Mouse (Mus musculus) intestine, embryonic 16.5 days (tissue): Measurements from ENCODE around the gene Tmem108. TPM values are rescaled to one million over a fixed set of nuclear protein-coding genes. Genes with fewer than 3 reads are reported as not detected.

ENCODE experiments used
- ATAC-seq: fragments of 200-750 bp; cut with Nextera tagmentation; 2 replicates; pipeline ENCODE4 v1.8.0; 2017; ENCODE audit warnings: moderate TSS enrichment, moderate library complexity
- H3K27ac ChIP-seq: fragments of 300-500 bp; sonication (generic); 2 replicates; pipeline ENCODE4 v1.5.1; 2014; ENCODE audit warnings: mild to moderate bottlenecking, low read length
- H3K27me3 ChIP-seq: fragments of 300-500 bp; sonication (generic); replicated peaks from 2 replicates; pipeline ENCODE4 v1.6.1; 2014; ENCODE audit warnings: low read length, control low read depth, mixed read lengths; ENCODE audit not compliant: control insufficient read depth, insufficient read depth
- H3K36me3 ChIP-seq: fragments of 300-500 bp; sonication (generic); 2 replicates; pipeline ENCODE4 v1.6.1; 2014; ENCODE audit warnings: low read length, control low read depth; ENCODE audit not compliant: control insufficient read depth, insufficient read depth
- H3K4me1 ChIP-seq: fragments of 300-500 bp; sonication (generic); 2 replicates; pipeline ENCODE4 v1.6.1; 2014; ENCODE audit warnings: low read length, control low read depth, mixed read lengths; ENCODE audit not compliant: control insufficient read depth, insufficient read depth
- H3K4me2 ChIP-seq: fragments of 300-500 bp; sonication (generic); 2 replicates; pipeline ENCODE4 v1.6.1; 2014; ENCODE audit warnings: low read depth, low read length, control low read depth
- H3K4me3 ChIP-seq: fragments of 300-500 bp; sonication (generic); 2 replicates; pipeline ENCODE4 v1.5.1; 2014; ENCODE audit warnings: mild to moderate bottlenecking, low read length
- H3K9ac ChIP-seq: fragments of 300-500 bp; sonication (generic); 2 replicates; pipeline ENCODE4 v1.6.1; 2014; ENCODE audit warnings: low read depth, low read length
- H3K9me3 ChIP-seq: fragments of 300-500 bp; sonication (generic); 2 replicates; pipeline ENCODE4 v1.6.1; 2016; ENCODE audit warnings: low read length, control low read depth; ENCODE audit not compliant: control insufficient read depth
- WGBS: fragments of 180-500 bp; shearing (Covaris S2); extraction: QIAGEN DNeasy Blood & Tissue Kit; methylation state at CpG from one replicate; pipeline ENCODE4 v1.1.7; 2014; 5-methylcytosine and 5-hydroxymethylcytosine counted together
- polyA plus RNA-seq: library from polyadenylated mRNA; unstranded; fragments of >200 nt; fragmentation: Nextera tagmentation; extraction: Ambion mirVana; gene quantifications from 2 replicates; pipeline ENCODE4 v1.2.1, GENCODE M21; 2015

Gene Tmem108
- polyA plus RNA-seq, 1 experiment from 2014 or later = 7.2 TPM

DNA sequence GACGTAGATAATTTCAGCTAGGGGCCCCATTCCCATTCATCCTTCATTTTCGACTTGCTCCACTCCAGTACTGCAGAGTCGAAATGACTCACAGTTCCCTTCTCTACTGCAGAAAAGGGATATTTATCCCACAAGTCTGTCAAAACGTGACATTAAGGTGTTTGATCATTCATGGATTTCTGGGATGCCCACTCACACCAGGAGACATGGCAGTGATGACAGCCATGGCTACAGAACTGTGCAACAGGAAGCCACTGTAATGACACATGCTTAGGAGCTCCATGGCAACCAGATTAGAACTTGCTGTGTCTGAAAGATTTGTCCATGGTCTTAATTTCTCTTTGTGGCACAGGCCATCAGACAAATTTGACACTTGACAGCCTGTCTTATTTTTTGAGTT is 168.6 kb downstream of the Tmem108 start:
- Histone ChIP-seq H3K4me2 (no peak overlapping the region), H3K4me3 (no peak overlapping the region), H3K4me1 (no peaks in the 10 kb centered on the region), H3K27me3 (no peaks in the 10 kb centered on the region), H3K36me3 (no peaks in the 10 kb centered on the region), H3K27ac (no peak overlapping the region), H3K9ac (no peak overlapping the region), H3K9me3 (no peaks in the 10 kb centered on the region)
- WGBS = 72% methylated on average over 4 of the region's 4 CpGs
- no peak for ATAC-seq

DNA sequence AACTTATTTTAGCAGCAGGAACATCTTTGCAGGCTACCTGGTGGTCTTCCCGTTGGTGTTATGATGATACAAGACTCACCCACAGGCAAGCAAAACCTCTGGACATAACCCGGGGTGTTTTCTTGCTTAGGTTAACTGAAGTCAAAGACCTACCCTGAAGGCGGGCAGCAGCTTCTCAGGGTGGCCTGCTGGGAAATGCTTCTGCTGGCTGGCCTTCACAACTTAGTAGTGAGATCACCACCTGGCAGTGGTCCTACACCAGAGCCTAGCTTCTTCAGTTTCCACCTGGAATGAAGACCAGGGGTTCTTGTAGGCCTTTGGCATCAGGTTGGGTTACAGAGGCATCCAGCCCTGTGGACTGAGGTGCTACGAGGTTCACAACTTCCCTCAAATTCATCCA is 169.7 kb downstream of the Tmem108 start:
- ATAC-seq = no peak

DNA sequence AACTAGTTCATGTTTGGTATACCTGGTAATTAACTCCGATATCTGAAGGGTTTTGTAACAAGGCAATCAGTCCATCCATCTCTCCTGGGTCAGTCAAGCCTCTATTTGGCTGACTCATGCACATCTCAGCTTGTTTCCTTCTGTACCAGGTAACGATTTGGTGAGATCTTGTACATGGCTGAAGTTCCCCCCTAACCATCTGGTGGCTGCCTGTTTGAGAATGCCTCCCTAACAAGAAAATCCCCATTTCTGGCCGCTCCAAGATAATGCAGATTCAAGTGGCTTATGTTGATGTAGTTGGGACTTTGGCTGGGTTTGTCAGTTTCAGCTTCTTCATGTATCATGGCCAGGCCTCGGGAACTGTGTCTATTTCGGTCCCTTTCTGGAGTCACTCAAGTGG is 170.8 kb downstream of the Tmem108 start:
- ATAC-seq = no peak
- Histone ChIP-seq H3K27ac (no peak overlapping the region), H3K27me3 (no peaks in the 10 kb centered on the region), H3K9me3 (no peaks in the 10 kb centered on the region), H3K9ac (no peak overlapping the region), H3K4me3 (no peak overlapping the region), H3K4me2 (no peak overlapping the region), H3K36me3 (no peaks in the 10 kb centered on the region), H3K4me1 (no peaks in the 10 kb centered on the region)
- WGBS = 87% methylated on average over 5 of the region's 5 CpGs

More for the DNA sequence above, 169.7 kb downstream of the Tmem108 start:
- H3K27ac ChIP-seq = no peak overlapping the region
- 87% methylated on average over 4 of the region's 4 CpGs for WGBS
- no peak overlapping the region for H3K9ac ChIP-seq
- no peaks in the 10 kb centered on the region for H3K27me3 ChIP-seq
- no peak overlapping the region for H3K4me2 ChIP-seq
- H3K4me3 ChIP-seq = no peak overlapping the region
- H3K36me3 ChIP-seq = no peaks in the 10 kb centered on the region
- H3K9me3 ChIP-seq = no peaks in the 10 kb centered on the region
- no peaks in the 10 kb centered on the region for H3K4me1 ChIP-seq

DNA sequence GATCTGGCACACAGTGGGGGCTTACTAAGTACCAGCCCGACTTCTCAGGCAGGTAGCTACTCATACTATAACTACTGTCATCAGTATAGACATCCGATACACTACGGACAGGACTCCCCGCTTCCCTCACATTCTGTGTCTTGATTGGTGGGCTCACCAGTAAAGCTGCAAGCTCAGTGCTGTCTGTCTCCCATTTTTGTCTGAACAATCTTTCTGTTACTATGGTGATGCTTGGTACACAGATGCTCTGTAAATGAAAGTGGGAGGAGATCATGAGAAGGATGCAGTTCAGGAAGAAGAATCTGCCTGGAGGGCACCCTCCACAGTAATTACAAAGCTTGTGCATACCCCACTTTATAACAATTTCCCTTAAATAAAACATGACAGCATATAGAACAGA is 176.8 kb downstream of the Tmem108 start:
- H3K4me2 ChIP-seq = no peak overlapping the region
- H3K36me3 ChIP-seq = no peaks in the 10 kb centered on the region
- H3K27me3 ChIP-seq = no peaks in the 10 kb centered on the region
- H3K9ac ChIP-seq = no peak overlapping the region
- H3K4me1 ChIP-seq = no peaks in the 10 kb centered on the region
- H3K4me3 ChIP-seq = no peak overlapping the region
- 88% methylated on average over 4 of the region's 4 CpGs for WGBS
- ATAC-seq = no peak
- H3K27ac ChIP-seq = no peak overlapping the region
- H3K9me3 ChIP-seq = no peaks in the 10 kb centered on the region

DNA sequence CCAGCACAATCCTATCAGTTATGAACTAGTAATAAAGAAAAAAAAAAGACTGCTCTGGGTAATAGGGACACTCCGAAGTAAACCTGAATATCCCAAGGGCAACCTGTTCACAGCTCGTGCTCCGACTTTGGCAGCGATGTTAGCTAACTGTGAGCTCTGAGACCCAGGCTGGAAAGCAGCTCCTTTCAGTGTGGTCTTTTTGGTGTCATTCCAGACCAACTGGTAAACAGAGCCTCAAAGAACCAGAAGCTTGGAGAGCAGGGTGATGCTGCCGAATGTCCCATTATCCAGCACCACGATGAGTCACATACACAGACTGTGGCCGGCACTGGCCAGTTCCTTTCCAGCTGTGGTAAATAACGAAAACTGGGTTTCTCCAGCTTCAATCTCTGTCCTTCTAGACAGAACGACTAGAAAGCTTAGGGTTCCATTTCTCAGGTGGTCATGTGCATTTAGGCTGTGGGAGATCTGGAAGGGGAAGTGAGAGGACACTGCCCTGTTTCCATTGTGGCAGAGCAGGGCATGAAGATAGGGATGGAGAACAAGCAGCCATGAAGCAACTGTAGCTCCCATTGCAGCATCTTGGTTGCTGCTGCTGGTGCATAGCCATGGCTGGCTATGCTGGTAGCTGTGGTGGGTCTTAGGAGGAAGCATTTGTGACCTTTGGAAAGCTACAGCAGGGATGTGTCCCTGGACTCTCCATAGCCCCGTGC is 179.2 kb downstream of the Tmem108 start:
- no peak overlapping the region for H3K4me3 ChIP-seq
- no peaks in the 10 kb centered on the region for H3K27me3 ChIP-seq
- H3K36me3 ChIP-seq = no peaks in the 10 kb centered on the region
- H3K4me2 ChIP-seq = no peak overlapping the region
- no peak for ATAC-seq
- no peak overlapping the region for H3K9ac ChIP-seq
- H3K27ac ChIP-seq = no peak overlapping the region
- WGBS = 86% methylated on average over 10 of the region's 10 CpGs
- no peaks in the 10 kb centered on the region for H3K9me3 ChIP-seq
- H3K4me1 ChIP-seq = no peaks in the 10 kb centered on the region

DNA sequence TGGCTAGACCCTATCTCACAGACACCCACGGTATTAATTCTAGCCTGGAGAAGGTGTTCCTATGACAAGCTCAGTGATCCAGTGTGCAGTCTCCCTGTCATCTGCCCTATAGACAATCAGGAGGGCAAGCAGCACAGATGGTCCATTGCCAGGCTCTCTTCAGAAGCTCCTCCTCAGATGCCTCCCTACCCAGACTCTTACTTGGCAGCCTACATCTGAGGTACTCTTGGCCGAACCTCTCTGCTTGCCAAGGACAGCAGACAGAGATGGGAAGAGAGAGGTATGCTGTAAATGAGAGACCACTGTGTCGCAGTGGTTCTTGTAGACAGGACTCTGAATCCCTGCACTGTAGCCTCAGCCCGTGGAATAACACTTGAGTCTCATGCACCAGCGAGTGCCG is 181.0 kb downstream of the Tmem108 start:
- Histone ChIP-seq H3K9me3 (no peaks in the 10 kb centered on the region), H3K4me1 (no peaks in the 10 kb centered on the region), H3K4me2 (no peak overlapping the region), H3K9ac (no peak overlapping the region), H3K27ac (no peak overlapping the region), H3K27me3 (no peaks in the 10 kb centered on the region), H3K36me3 (no peaks in the 10 kb centered on the region), H3K4me3 (no peak overlapping the region)
- WGBS = 92% methylated on average over 6 of the region's 6 CpGs
- no peak for ATAC-seq

DNA sequence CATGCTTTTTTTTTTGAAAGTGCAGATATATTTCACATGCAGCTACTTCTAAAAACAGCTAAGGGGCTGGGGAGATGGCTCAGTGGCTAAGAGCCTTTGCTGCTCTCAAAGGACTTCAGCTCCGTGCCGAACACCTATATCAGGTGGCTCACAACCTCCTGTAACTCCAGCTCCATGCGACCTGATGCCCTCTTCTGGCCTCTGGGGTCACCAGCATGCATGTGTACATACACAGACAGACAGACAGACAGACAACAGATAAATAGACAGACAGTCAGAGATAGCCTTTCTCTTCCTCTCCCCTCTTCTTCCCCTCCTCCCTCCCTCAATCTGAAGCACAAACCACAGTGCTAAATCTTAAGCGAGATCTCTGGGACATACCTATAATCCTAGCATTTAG is 181.5 kb downstream of the Tmem108 start:
- no peaks in the 10 kb centered on the region for H3K36me3 ChIP-seq
- H3K4me2 ChIP-seq = no peak overlapping the region
- no peak for ATAC-seq
- H3K9me3 ChIP-seq = no peaks in the 10 kb centered on the region
- H3K4me3 ChIP-seq = no peak overlapping the region
- no peaks in the 10 kb centered on the region for H3K4me1 ChIP-seq
- no peaks in the 10 kb centered on the region for H3K27me3 ChIP-seq
- 92% methylated on average over 4 of the region's 4 CpGs for WGBS
- no peak overlapping the region for H3K9ac ChIP-seq
- no peak overlapping the region for H3K27ac ChIP-seq

DNA sequence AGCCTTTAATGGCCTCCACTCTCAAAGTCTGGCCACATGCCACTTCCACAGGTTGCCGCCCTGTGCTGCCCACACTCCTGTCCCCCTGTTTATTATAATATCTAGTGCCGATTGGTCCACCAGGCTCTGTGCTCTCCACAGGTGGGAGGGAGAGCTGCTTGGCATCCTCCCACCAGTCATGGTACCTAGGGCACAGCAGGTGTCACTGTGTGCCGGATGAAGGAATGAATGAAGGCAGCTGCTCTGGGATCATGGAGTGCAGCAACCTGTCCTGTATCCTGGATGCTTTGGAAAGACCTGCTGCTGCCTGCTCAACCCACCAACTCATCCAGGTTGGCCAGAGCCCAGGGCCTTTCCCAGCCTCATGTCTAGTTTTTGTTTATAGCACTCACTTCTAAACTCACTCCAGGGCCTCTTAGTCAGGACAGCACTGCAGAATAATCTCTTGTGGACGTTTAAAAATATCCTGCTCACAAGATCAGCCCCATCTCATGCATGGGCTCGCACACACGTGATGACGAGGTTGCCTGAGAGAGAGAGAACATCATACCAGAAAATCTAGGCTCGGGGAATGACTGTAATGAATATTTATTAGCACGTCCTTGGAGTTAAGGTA is 182.1 kb downstream of the Tmem108 start:
- Histone ChIP-seq H3K4me1 (no peaks in the 10 kb centered on the region), H3K36me3 (no peaks in the 10 kb centered on the region), H3K27me3 (no peaks in the 10 kb centered on the region), H3K27ac (no peak overlapping the region), H3K4me3 (no peak overlapping the region), H3K9ac (no peak overlapping the region), H3K4me2 (no peak overlapping the region), H3K9me3 (no peaks in the 10 kb centered on the region)
- 83% methylated on average over 9 of the region's 9 CpGs for WGBS
- no peak for ATAC-seq

DNA sequence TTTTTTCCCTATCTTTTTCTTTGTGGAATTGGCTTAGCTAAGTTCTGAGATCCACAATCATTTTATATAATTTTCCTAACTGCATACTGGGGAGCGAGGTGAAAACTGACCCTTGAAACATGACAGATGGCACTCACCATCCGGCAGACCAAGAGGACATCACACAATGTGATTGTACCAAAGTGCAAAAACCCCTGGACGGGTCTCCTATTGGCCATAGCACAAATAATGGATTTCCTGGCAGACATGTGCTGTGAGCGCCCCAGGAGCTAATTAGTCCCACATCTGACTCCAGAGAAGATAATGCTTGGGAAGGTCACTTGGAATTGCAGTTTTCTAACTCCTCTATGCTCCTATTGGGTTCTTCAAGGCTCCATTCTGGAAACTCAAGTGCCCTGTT is 183.9 kb downstream of the Tmem108 start:
- Histone ChIP-seq H3K4me3 (no peak overlapping the region), H3K9ac (no peak overlapping the region), H3K9me3 (no peaks in the 10 kb centered on the region), H3K27me3 (no peaks in the 10 kb centered on the region), H3K27ac (no peak overlapping the region), H3K36me3 (no peaks in the 10 kb centered on the region), H3K4me1 (no peaks in the 10 kb centered on the region), H3K4me2 (no peak overlapping the region)
- ATAC-seq = no peak
- 75% methylated on average over 4 of the region's 4 CpGs for WGBS

DNA sequence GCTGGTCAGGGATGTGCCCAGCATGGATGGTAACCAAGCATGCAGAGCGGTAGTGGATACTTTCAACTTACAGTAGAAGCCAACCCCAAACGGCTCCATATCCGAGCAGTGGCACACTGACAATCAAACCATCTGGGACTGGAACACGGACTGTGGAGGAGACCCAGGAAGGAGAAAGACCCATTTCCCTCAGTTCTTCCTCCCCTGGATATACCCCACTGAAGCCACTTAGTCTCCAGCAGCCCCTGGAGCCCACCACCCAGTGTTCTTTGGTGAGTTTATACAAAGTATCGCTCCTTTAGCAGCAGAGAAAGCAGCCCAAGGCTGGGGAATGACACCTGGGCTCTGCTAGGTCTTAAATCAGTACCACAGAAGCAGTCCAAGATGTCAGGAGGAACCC is 184.5 kb downstream of the Tmem108 start:
- no peaks in the 10 kb centered on the region for H3K27me3 ChIP-seq
- H3K4me2 ChIP-seq = no peak overlapping the region
- H3K36me3 ChIP-seq = no peaks in the 10 kb centered on the region
- no peak overlapping the region for H3K27ac ChIP-seq
- no peak for ATAC-seq
- 84% methylated on average over 5 of the region's 5 CpGs for WGBS
- H3K9me3 ChIP-seq = no peaks in the 10 kb centered on the region
- no peaks in the 10 kb centered on the region for H3K4me1 ChIP-seq
- H3K4me3 ChIP-seq = no peak overlapping the region
- no peak overlapping the region for H3K9ac ChIP-seq
